12 mouse cellular contexts compared by ENCODE assay signal in the genomic region with DNA sequence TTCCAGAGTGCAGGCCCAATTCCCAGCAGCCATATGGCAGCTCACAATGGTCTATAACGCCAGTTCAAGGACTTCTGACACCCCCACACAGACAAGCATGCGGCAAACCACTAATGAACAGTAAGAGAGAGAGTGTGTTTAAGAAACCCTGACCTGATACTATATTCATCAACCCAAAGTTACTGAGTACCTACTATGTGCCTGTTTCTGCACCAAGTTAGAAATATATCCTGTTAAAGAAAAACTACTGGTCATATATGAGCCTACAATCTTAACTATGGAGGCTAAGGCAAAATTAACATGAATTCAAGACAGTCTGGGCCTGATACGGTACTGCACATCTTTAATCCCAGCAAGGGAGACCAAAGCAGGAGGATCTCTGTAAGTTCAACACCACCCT. TPM values are rescaled to one million over a fixed set of nuclear protein-coding genes. Genes with fewer than 3 reads are reported as not detected.
DNase-seq lines count a peak whose midpoint lies in the region; ATAC-seq and TF ChIP-seq lines count a peak whose summit lies in the region.
"Had no signal": no experiment of that assay in that cellular context is flagged by ENCODE, and none has a peak within 500 bp of the region (broad histone marks: within the 10 kb centered on the region; RNA-seq: fewer than 3 reads in every experiment).

No protein-coding gene starts in this region.

- no peaks in the 10 kb centered on the region for H3K9me3 ChIP-seq in heart, postnatal 0 days (replicated peaks; ENCODE audit: control insufficient read depth, low read length)
- H3K9me3 ChIP-seq in embryonic facial prominence, embryonic 10.5 days, result no peaks in the 10 kb centered on the region
- H3K9me3 ChIP-seq in intestine, embryonic 14.5 days (ENCODE audit: control insufficient read depth, low read length), result no peaks in the 10 kb centered on the region
- H3K9me3 ChIP-seq in midbrain, embryonic 15.5 days, result no peaks in the 10 kb centered on the region

- peak overlapping the region; percentile 89 for H3K4me3 ChIP-seq in heart, postnatal 0 days (ENCODE audit: low read depth, low read length)
- peak overlapping the region; percentile 81 for H3K4me3 ChIP-seq in embryonic facial prominence, embryonic 10.5 days
- H3K4me3 ChIP-seq in intestine, embryonic 14.5 days (ENCODE audit: low read depth, low read length), result peak overlapping the region; percentile 44
- H3K4me3 ChIP-seq in midbrain, embryonic 15.5 days, result peak overlapping the region; percentile 81

- no peak for TF ChIP-seq EP300 in heart, postnatal 0 days (IDR thresholded peaks at IDR 0.05; ENCODE audit: low read depth)

- TF ChIP-seq CTCF in heart, postnatal 0 days (IDR thresholded peaks at IDR 0.05; ENCODE audit: low read depth), result no peak

- DNase-seq in heart, postnatal 0 days (ENCODE audit: low spot score), result no peak
- no peak for DNase-seq in heart, adult 8-10 months (ENCODE audit: low spot score)
- DNase-seq in embryonic facial prominence, embryonic 10.5 days (ENCODE audit: low spot score), result no peak
- DNase-seq in intestine, embryonic 14.5 days (ENCODE audit: low spot score), result no peak
- DNase-seq in spleen, adult 12 weeks (ENCODE audit: low spot score), result no peak
- DNase-seq in layer of hippocampus, postnatal 14 days (ENCODE audit: low spot score in 2 of 2), result no peak
- DNase-seq in testis, postnatal 14 days (ENCODE audit: low spot score), result no peak
- DNase-seq: cerebellum, adult 11-12 months; heart, adult 18-20 months; thymus, postnatal 14 days had no signal

- WGBS in heart, postnatal 0 days, result 82% methylated on average over 3 of the region's 3 CpGs
- WGBS in embryonic facial prominence, embryonic 10.5 days, result 87% methylated on average over 3 of the region's 3 CpGs
- WGBS in intestine, embryonic 14.5 days, result 85% methylated on average over 3 of the region's 3 CpGs
- WGBS in midbrain, embryonic 15.5 days, result 69% methylated on average over 3 of the region's 3 CpGs

- no peak for ATAC-seq in heart, postnatal 0 days (ENCODE audit: insufficient read depth, low read depth)
- ATAC-seq in intestine, embryonic 14.5 days (replicated peaks; ENCODE audit: low FRiP score, low TSS enrichment, low read depth), result no peak
- no peak for ATAC-seq in midbrain, embryonic 15.5 days (replicated peaks)

- no peaks in the 10 kb centered on the region for H3K36me3 ChIP-seq in heart, postnatal 0 days (replicated peaks; ENCODE audit: control insufficient read depth, insufficient read depth, low read length)
- H3K36me3 ChIP-seq in embryonic facial prominence, embryonic 10.5 days (replicated peaks), result peaks cover 23% of the 10 kb centered on the region
- no peaks in the 10 kb centered on the region for H3K36me3 ChIP-seq in intestine, embryonic 14.5 days (ENCODE audit: control insufficient read depth, insufficient read depth, low read length)
- H3K36me3 ChIP-seq in midbrain, embryonic 15.5 days (replicated peaks), result no peaks in the 10 kb centered on the region

- no peak overlapping the region for H3K27ac ChIP-seq in heart, postnatal 0 days (ENCODE audit: low read depth)
- no peak overlapping the region for H3K27ac ChIP-seq in embryonic facial prominence, embryonic 10.5 days (replicated peaks)
- no peak overlapping the region for H3K27ac ChIP-seq in intestine, embryonic 14.5 days (ENCODE audit: low read depth)
- H3K27ac ChIP-seq in midbrain, embryonic 15.5 days, result no peak overlapping the region

- H3K4me1 ChIP-seq in heart, postnatal 0 days (ENCODE audit: control insufficient read depth, insufficient read depth), result peaks cover 20% of the 10 kb centered on the region
- peaks cover 12% of the 10 kb centered on the region for H3K4me1 ChIP-seq in embryonic facial prominence, embryonic 10.5 days
- peaks cover 10% of the 10 kb centered on the region for H3K4me1 ChIP-seq in intestine, embryonic 14.5 days (replicated peaks; ENCODE audit: control insufficient read depth, insufficient read depth, low read length)
- peaks cover 11% of the 10 kb centered on the region for H3K4me1 ChIP-seq in midbrain, embryonic 15.5 days

- peak overlapping the region; percentile 98 for H3K4me2 ChIP-seq in heart, postnatal 0 days (ENCODE audit: low read depth, low read length)
- H3K4me2 ChIP-seq in intestine, embryonic 14.5 days (ENCODE audit: low read length), result peak overlapping the region; percentile 87
- peak overlapping the region; percentile 77 for H3K4me2 ChIP-seq in midbrain, embryonic 15.5 days

- H3K27me3 ChIP-seq in heart, postnatal 0 days (ENCODE audit: control insufficient read depth, insufficient read depth, low read length), result no peaks in the 10 kb centered on the region
- no peaks in the 10 kb centered on the region for H3K27me3 ChIP-seq in embryonic facial prominence, embryonic 10.5 days (replicated peaks; ENCODE audit: low read depth, poor library complexity, severe bottlenecking)
- no peaks in the 10 kb centered on the region for H3K27me3 ChIP-seq in intestine, embryonic 14.5 days (replicated peaks; ENCODE audit: control insufficient read depth, insufficient read depth, low read length)
- no peaks in the 10 kb centered on the region for H3K27me3 ChIP-seq in midbrain, embryonic 15.5 days (replicated peaks)

- H3K9ac ChIP-seq in heart, postnatal 0 days (replicated peaks; ENCODE audit: low read depth, low read length), result peak overlapping the region; percentile 88; the same call in 1 of the 2 replicates
- H3K9ac ChIP-seq in intestine, embryonic 14.5 days (ENCODE audit: low read length), result peak overlapping the region; percentile 46; the same call in 1 of the 2 replicates
- H3K9ac ChIP-seq in midbrain, embryonic 15.5 days, result peak overlapping the region; percentile 69; the same call in 1 of the 2 replicates

RNA-seq across cellular contexts. Expression of a gene that starts 1.3 kb away (rescaled TPM):
- 24.2 and 30.6 TPM in 2 replicates for total RNA-seq in heart, postnatal 0 days (2014; rRNA removed; ENCODE audit: low replicate concordance)
- 27.4 and 29.7 TPM in 2 replicates for polyA plus RNA-seq in heart, postnatal 0 days (2015; fragmentation: Nextera tagmentation; extraction: Ambion mirVana)
- total RNA-seq in heart, adult 8-10 months (2022), result 10 to 100 TPM; 58.4 to 62.7 (median 60.5) TPM
- 32.3 and 33.2 TPM in 2 replicates for polyA plus RNA-seq in embryonic facial prominence, embryonic 10.5 days (2016; fragmentation: Nextera tagmentation; extraction: Ambion mirVana)
- polyA plus RNA-seq in intestine, embryonic 14.5 days (2014; fragmentation: Nextera tagmentation; extraction: Ambion mirVana), result 46.8 and 60.1 TPM in 2 replicates
- 18.7 and 19.2 TPM in 2 replicates for polyA plus RNA-seq in midbrain, embryonic 15.5 days (2015; fragmentation: Nextera tagmentation; extraction: Ambion mirVana)
- total RNA-seq in layer of hippocampus, postnatal 14 days (2021), result 10 to 100 TPM; 14.4 to 15.2 TPM

RNA-seq across cellular contexts. Expression of a gene that starts 17.2 kb away (rescaled TPM):
- not detected in 2 replicates for total RNA-seq in heart, postnatal 0 days (2014; rRNA removed; ENCODE audit: low replicate concordance)
- not detected in 2 replicates for polyA plus RNA-seq in heart, postnatal 0 days (2015; fragmentation: Nextera tagmentation; extraction: Ambion mirVana)
- not detected for total RNA-seq in heart, adult 8-10 months (2022)
- polyA plus RNA-seq in embryonic facial prominence, embryonic 10.5 days (2016; fragmentation: Nextera tagmentation; extraction: Ambion mirVana), result 0.06 and 0.07 TPM in 2 replicates
- not detected in 2 replicates for polyA plus RNA-seq in intestine, embryonic 14.5 days (2014; fragmentation: Nextera tagmentation; extraction: Ambion mirVana)
- not detected in 2 replicates for polyA plus RNA-seq in midbrain, embryonic 15.5 days (2015; fragmentation: Nextera tagmentation; extraction: Ambion mirVana)
- total RNA-seq in layer of hippocampus, postnatal 14 days (2021), result not detected
- total RNA-seq: heart, adult 18-20 months; neutrophil, adult 5-6 weeks had no signal

RNA-seq across cellular contexts. Expression of a gene that starts 41.6 kb away (rescaled TPM):
- total RNA-seq in heart, postnatal 0 days (2014; rRNA removed; ENCODE audit: low replicate concordance), result not detected in 2 replicates
- not detected in 2 replicates for polyA plus RNA-seq in heart, postnatal 0 days (2015; fragmentation: Nextera tagmentation; extraction: Ambion mirVana)
- total RNA-seq in heart, adult 8-10 months (2022), result under 1 TPM in 1 of 4 experiments, not detected in 3; 0.14 TPM
- polyA plus RNA-seq in embryonic facial prominence, embryonic 10.5 days (2016; fragmentation: Nextera tagmentation; extraction: Ambion mirVana), result not detected in 2 replicates
- 0.19 TPM in 1 of 2 replicates, not detected in the other for polyA plus RNA-seq in intestine, embryonic 14.5 days (2014; fragmentation: Nextera tagmentation; extraction: Ambion mirVana)
- polyA plus RNA-seq in midbrain, embryonic 15.5 days (2015; fragmentation: Nextera tagmentation; extraction: Ambion mirVana), result not detected in 2 replicates
- not detected for total RNA-seq in layer of hippocampus, postnatal 14 days (2021)
- total RNA-seq: heart, adult 18-20 months; neutrophil, adult 5-6 weeks had no signal

RNA-seq across cellular contexts. Expression of a gene that starts 52.6 kb away (rescaled TPM):
- 0.69 and 5.1 TPM in 2 replicates for total RNA-seq in heart, postnatal 0 days (2014; rRNA removed; ENCODE audit: low replicate concordance)
- polyA plus RNA-seq in heart, postnatal 0 days (2015; fragmentation: Nextera tagmentation; extraction: Ambion mirVana), result 0.66 and 0.77 TPM in 2 replicates
- total RNA-seq in heart, adult 8-10 months (2022), result 1 to 10 TPM; 7.5 to 9.2 (median 8.5) TPM
- 2.6 and 3.4 TPM in 2 replicates for polyA plus RNA-seq in embryonic facial prominence, embryonic 10.5 days (2016; fragmentation: Nextera tagmentation; extraction: Ambion mirVana)
- polyA plus RNA-seq in intestine, embryonic 14.5 days (2014; fragmentation: Nextera tagmentation; extraction: Ambion mirVana), result 6.1 and 7.5 TPM in 2 replicates
- 0.42 TPM in 1 of 2 replicates, not detected in the other for polyA plus RNA-seq in midbrain, embryonic 15.5 days (2015; fragmentation: Nextera tagmentation; extraction: Ambion mirVana)
- under 1 TPM; 0.19 to 0.58 TPM for total RNA-seq in layer of hippocampus, postnatal 14 days (2021)

RNA-seq across cellular contexts. Expression of a gene that starts 57.0 kb away (rescaled TPM):
- total RNA-seq in heart, postnatal 0 days (2014; rRNA removed; ENCODE audit: low replicate concordance), result 49.7 and 67.6 TPM in 2 replicates
- polyA plus RNA-seq in heart, postnatal 0 days (2015; fragmentation: Nextera tagmentation; extraction: Ambion mirVana), result 140 and 150 TPM in 2 replicates
- 10 to 100 TPM; 31.3 to 41.3 (median 35.0) TPM for total RNA-seq in heart, adult 8-10 months (2022)
- 300 and 316 TPM in 2 replicates for polyA plus RNA-seq in embryonic facial prominence, embryonic 10.5 days (2016; fragmentation: Nextera tagmentation; extraction: Ambion mirVana)
- 377 and 393 TPM in 2 replicates for polyA plus RNA-seq in intestine, embryonic 14.5 days (2014; fragmentation: Nextera tagmentation; extraction: Ambion mirVana)
- polyA plus RNA-seq in midbrain, embryonic 15.5 days (2015; fragmentation: Nextera tagmentation; extraction: Ambion mirVana), result 386 and 393 TPM in 2 replicates
- total RNA-seq in layer of hippocampus, postnatal 14 days (2021), result 100 to 1,000 TPM; 271 to 295 TPM
